Mouse (Mus musculus): ENCODE data around the gene Gm12184. TPM values are rescaled to one million over a fixed set of nuclear protein-coding genes. Genes with fewer than 3 reads are reported as not detected.

Gene Gm12184
- polyA plus RNA-seq, 1 experiment from 2014 or later: 13.6 TPM

DNA sequence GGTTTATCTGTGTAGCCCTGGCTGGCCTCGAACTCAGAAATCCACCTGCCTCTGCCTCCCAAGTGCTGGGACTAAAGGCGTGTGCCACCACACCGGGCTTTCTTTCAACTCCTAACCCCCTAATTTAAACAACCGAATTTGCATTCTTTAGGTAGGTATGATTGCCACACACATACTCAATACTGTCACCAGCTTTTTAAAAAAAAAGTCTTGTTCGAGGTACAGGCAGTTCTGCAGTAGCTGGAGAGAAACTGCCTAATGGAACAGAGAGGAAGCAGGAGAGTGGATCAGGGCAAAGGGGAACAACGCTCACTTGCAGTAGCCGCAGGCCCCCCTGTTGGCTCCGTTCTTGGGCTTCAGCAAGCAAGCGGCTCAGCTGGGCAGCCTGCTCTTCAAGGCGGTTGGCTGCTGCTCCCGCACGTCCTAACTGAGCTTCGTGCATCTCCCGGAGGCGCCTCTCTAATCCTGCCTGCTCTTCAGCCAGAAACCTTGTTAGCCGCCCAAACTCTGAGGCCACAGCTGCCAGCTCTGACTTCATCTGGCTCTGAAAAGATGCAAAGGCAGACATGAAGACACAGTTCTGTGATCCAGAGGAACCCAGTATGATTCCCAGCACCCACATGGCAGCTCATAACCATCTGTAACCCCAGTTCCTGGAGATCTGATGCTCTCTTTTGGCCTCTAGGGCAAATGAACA lies 17.6 kb downstream of the Gm12184 start:
- Histone ChIP-seq H3K36me3 (peaks cover 95% of the 10 kb centered on the region), H3K4me2 (no peak overlapping the region), H3K9ac (replicated peaks) (no peak overlapping the region), H3K4me3 (replicated peaks) (no peak overlapping the region), H3K27me3 (no peaks in the 10 kb centered on the region), H3K9me3 (no peaks in the 10 kb centered on the region), H3K4me1 (replicated peaks) (no peaks in the 10 kb centered on the region), H3K27ac (no peak overlapping the region)
- WGBS: 74% methylated on average over 16 of the region's 16 CpGs
- no peak for ATAC-seq (ENCODE audit: insufficient number of reproducible peaks, insufficient read depth, low FRiP score, low TSS enrichment, low read depth)

DNA sequence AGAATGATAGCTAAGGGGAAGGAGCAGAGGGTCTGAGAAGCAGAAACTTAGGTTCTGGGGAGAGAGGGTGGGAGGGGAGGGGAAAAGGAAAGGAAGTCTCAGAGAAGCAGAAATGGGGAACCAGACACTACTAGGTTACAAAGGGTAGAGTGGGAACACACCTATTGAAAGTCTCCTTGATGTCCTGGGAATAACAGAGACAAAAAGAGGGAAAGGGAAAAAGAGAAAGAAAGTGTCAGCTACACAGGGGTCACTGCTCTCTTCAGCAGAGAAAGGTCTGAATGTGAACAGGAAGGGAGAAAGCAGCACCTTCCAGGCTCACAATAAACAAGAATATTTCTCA lies 18.2 kb downstream of the Gm12184 start:
- H3K4me3 ChIP-seq (replicated peaks): no peak overlapping the region
- H3K36me3 ChIP-seq: peaks cover 97% of the 10 kb centered on the region
- H3K27ac ChIP-seq: 0 out of 2 replicates have a peak overlapping the region, but pooled peaks have one; percentile 45

DNA sequence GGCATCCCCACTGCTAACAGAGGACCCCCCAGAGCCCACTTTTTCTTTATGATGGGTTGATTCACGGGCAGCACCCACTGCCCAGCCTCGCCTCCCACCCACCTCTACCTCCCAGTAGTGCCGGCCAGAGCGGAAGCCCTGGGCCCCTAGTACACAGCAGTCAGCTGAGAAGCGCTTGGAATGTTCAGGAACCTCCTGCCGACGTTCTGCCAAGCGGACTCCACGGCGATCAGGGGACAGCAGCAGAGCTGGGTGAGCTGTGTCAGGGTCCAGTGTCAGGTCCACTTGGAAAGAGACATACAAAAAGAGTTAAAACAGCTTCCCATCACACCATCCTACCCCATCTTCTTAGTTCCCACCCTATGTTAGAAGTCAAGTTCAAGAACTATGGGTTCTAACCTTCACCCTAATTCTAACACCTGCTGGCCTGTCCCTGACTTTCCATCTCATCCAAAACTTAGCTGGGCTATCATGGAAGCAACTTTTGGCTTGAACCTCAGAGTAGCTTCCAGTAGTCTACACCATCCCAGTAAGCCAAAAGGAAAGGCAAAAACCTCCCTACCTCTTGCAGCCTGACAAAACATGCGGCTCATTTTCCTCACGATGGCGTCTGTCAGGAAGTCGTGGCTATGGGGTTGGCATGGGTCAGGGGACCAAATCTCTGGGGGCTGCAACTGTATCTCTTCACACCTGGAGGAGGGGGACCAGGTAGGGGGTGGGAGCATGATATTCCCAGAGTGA lies 18.7 kb downstream of the Gm12184 start:
- Histone ChIP-seq H3K9ac (replicated peaks) (no peak overlapping the region), H3K4me3 (replicated peaks) (no peak overlapping the region), H3K9me3 (no peaks in the 10 kb centered on the region), H3K4me2 (no peak overlapping the region), H3K27me3 (no peaks in the 10 kb centered on the region), H3K27ac (peak overlapping the region; percentile 45; the same call in 1 of the 2 replicates), H3K4me1 (replicated peaks) (0 out of 2 replicates have a peak, but pooled peaks cover 6% of the 10 kb centered on the region), H3K36me3 (peaks cover 98% of the 10 kb centered on the region)
- ATAC-seq (ENCODE audit: insufficient number of reproducible peaks, insufficient read depth, low FRiP score, low TSS enrichment, low read depth): 0 out of 2 replicates have a peak, but pooled peaks have one; percentile 37
- 69% methylated on average over 14 of the region's 14 CpGs for WGBS

More for the DNA sequence above, 18.2 kb downstream of the Gm12184 start:
- no peaks in the 10 kb centered on the region for H3K27me3 ChIP-seq
- no peak for ATAC-seq (ENCODE audit: insufficient number of reproducible peaks, insufficient read depth, low FRiP score, low TSS enrichment, low read depth)
- H3K9me3 ChIP-seq: no peaks in the 10 kb centered on the region
- H3K4me2 ChIP-seq: no peak overlapping the region
- 0 out of 2 replicates have a peak, but pooled peaks cover under 1% of the 10 kb centered on the region for H3K4me1 ChIP-seq (replicated peaks)
- H3K9ac ChIP-seq (replicated peaks): no peak overlapping the region

DNA sequence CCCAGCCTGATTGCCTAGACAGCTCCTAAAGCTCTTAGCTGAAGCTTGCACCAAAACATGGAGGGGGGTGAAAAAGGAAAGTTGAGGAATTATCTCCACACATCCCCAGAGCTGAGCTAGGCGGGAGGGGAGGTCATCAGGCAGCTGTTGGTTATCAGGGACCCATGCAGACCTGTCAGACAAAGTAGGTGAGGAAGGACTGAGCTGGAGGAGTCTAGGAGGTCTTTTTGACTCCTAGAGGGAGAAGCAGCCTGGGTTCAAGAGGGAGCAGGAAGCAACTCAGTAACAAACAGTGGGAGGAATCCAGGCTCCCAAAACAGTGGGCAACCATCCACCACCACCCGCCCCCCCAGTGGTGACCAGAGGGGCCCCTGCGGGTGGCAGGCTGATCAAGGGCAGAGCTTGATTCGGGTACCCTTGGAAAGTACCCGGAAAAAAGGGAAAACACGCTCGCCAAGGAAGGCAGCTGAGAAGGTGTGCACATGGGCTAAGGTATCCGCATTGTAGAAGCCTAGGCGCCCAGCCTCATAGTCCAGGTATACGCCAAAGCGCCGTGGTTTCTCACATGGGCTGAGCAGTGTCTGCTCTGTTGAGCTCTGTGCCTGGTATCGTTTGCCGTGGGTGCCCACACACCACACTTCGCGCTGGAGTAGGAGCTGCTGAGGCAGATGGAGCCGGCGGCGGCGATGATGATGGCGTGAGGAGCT lies 19.4 kb downstream of the Gm12184 start:
- peaks cover 99% of the 10 kb centered on the region for H3K36me3 ChIP-seq
- no peaks in the 10 kb centered on the region for H3K9me3 ChIP-seq
- peak; percentile 75 for ATAC-seq (ENCODE audit: insufficient number of reproducible peaks, insufficient read depth, low FRiP score, low TSS enrichment, low read depth)
- H3K4me2 ChIP-seq: no peak overlapping the region
- peak overlapping the region; percentile 23; the same call in 1 of the 2 replicates for H3K27ac ChIP-seq
- whole genome bisulfite sequencing: 59% methylated on average over 21 of the region's 21 CpGs
- H3K27me3 ChIP-seq: no peaks in the 10 kb centered on the region
- no peak overlapping the region for H3K9ac ChIP-seq (replicated peaks)
- H3K4me3 ChIP-seq (replicated peaks): no peak overlapping the region
- H3K4me1 ChIP-seq (replicated peaks): peaks cover 12% of the 10 kb centered on the region

DNA sequence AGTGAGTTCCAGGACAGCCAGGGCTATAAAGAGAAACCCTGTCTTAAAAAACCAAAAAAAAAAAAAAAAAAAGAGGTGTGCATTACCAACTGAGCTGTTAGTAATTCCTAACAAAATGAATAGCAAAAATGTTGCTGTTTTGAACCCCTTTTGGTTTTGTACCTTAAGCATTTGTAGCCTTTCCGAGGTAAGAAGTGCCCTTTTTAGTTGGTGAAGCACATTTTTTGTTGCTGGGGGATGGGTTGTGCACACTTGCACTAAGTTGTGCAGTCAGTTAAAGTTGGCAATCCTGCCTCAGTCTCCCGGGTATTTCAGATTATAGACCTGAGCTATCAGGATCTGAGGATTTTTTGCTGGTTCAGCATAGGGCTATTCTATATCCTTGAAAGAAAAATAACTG lies 21.5 kb downstream of the Gm12184 start:
- H3K4me1 ChIP-seq (replicated peaks): peaks cover 22% of the 10 kb centered on the region
- ATAC-seq (ENCODE audit: insufficient number of reproducible peaks, insufficient read depth, low FRiP score, low TSS enrichment, low read depth): no peak
- H3K9me3 ChIP-seq: no peaks in the 10 kb centered on the region
- 93% methylated on average over 2 of the region's 2 CpGs for WGBS
- no peak overlapping the region for H3K27ac ChIP-seq
- H3K36me3 ChIP-seq: peaks cover 86% of the 10 kb centered on the region
- no peaks in the 10 kb centered on the region for H3K27me3 ChIP-seq
- H3K4me2 ChIP-seq: no peak overlapping the region
- H3K9ac ChIP-seq (replicated peaks): no peak overlapping the region
- H3K4me3 ChIP-seq (replicated peaks): no peak overlapping the region

DNA sequence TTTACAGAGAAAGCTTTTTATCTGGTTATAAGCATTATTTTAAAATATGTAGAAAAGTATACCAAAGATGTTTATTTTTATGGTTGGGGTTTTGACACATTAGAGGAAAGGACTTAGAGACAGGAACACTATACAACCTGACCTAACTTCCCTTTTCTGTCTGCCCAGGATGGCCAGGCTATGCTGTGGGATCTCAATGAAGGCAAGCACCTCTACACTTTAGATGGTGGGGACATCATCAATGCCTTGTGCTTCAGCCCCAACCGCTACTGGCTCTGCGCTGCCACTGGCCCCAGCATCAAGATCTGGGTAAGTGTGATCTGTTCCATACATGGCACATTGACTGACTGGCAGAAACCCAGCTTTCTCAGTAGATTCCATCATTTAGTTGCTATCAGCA lies 22.5 kb downstream of the Gm12184 start:
- Histone ChIP-seq H3K4me3 (replicated peaks) (no peak overlapping the region), H3K9ac (replicated peaks) (no peak overlapping the region), H3K4me2 (no peak overlapping the region), H3K4me1 (replicated peaks) (peaks cover 22% of the 10 kb centered on the region), H3K36me3 (peaks cover 78% of the 10 kb centered on the region), H3K27ac (no peak overlapping the region), H3K9me3 (no peaks in the 10 kb centered on the region), H3K27me3 (no peaks in the 10 kb centered on the region)
- 98% methylated on average over 2 of the region's 2 CpGs for WGBS
- ATAC-seq (ENCODE audit: insufficient number of reproducible peaks, insufficient read depth, low FRiP score, low TSS enrichment, low read depth): no peak

DNA sequence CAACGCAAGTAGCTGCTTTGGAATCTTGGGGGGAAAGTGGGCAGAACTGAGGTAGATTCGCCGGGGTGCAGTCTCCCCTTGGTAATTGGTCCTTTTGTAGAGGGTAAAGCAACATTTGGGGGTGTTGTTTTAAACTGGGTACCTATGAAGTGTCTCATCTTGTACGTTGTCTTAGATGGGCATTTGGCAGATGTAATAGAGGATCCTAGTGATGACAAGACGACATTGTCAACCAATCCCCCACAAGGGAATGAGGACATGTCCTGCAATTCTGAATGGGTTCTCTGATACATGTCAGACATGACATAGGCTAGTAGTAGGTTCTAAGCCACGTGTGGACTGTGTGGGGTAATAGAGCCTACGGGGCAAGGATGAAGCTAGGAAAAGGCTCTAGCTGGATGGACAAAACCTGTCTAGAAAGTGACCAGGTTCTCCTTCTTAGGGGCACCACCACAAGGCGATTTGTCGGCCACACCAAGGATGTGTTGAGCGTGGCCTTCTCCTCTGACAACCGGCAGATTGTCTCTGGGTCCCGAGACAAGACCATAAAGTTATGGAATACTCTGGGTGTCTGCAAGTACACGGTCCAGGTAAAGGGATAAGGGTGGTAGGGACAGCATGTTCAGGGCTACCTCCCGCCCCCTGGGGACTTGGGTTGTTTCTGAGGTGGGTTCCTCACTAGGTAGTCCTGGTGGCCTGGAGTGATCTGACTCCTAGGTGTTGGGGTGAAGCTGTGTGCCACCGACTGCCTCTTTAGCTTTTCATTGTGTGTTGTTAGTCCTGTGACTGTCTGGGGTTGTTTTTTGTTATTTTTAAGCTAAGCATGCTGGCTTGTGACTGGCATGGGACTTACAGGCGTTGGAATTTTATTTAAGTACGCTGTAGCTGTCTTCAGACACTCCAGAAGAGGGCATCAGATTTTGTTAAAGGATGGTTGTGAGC lies 24.4 kb downstream of the Gm12184 start:
- ATAC-seq (ENCODE audit: insufficient number of reproducible peaks, insufficient read depth, low FRiP score, low TSS enrichment, low read depth): no peak
- Histone ChIP-seq H3K36me3 (peaks cover 59% of the 10 kb centered on the region), H3K9me3 (no peaks in the 10 kb centered on the region), H3K4me2 (peak overlapping the region; percentile 91), H3K27me3 (no peaks in the 10 kb centered on the region), H3K27ac (no peak overlapping the region), H3K4me1 (replicated peaks) (peaks cover 28% of the 10 kb centered on the region), H3K9ac (replicated peaks) (peak overlapping the region; percentile 83), H3K4me3 (replicated peaks) (peak overlapping the region; percentile 61)
- WGBS: 78% methylated on average over 17 of the region's 17 CpGs

DNA sequence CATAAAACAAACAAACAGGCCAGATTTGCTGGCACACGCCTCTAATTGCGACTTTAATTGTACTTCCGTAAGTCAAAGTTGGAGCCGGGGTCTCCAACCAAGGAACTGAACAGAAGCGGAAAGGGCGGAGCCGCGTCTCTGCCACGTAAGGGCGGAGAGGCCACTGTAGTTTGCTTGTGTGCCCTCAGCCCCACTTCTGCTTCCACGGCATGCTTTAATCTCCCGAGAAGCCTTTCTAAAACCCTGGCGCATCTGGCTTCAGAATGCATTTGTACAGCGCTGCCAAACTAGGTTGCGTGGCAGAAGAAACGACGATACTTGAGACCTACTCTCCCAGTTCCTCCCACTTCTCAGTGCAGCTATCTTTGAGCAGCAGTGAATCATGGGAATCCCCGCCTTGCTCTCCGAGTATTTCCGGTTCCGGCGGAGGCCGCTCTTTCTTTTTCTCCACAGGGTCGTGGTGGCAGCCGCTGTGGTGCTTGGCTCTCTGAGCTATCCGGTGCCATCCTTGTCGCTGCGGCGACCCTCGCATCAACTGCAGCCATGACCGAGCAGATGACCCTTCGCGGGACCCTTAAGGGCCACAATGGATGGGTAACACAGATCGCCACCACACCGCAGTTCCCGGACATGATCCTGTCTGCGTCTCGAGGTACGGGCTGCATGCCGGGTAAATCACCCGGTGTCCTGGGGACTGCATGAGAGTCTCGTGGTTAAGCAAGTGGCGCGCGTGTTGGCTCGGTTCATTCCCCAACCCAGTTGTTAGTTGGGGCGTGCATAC lies 26.3 kb downstream of the Gm12184 start, which contains the start of gene Rack1:
Gene Rack1 (plus strand): TSS at position 412 of the 781 bp plus-strand sequence.
- Histone ChIP-seq H3K4me2 (peak within 1 kb of the TSS; percentile 91), H3K9ac (replicated peaks) (peak within 1 kb of the TSS; percentile 83), H3K4me1 (replicated peaks) (peaks cover 28% of the 10 kb centered on the region), H3K9me3 (no peaks in the 10 kb centered on the region), H3K4me3 (replicated peaks) (peak within 1 kb of the TSS; percentile 61), H3K27me3 (no peaks in the 10 kb centered on the region), H3K36me3 (peaks cover 39% of the 10 kb centered on the region), H3K27ac (peak within 1 kb of the TSS; percentile 90)
- under 1% methylated on average over 47 of the region's 47 CpGs for WGBS
- ATAC-seq (ENCODE audit: insufficient number of reproducible peaks, insufficient read depth, low FRiP score, low TSS enrichment, low read depth): peak; percentile 77

DNA sequence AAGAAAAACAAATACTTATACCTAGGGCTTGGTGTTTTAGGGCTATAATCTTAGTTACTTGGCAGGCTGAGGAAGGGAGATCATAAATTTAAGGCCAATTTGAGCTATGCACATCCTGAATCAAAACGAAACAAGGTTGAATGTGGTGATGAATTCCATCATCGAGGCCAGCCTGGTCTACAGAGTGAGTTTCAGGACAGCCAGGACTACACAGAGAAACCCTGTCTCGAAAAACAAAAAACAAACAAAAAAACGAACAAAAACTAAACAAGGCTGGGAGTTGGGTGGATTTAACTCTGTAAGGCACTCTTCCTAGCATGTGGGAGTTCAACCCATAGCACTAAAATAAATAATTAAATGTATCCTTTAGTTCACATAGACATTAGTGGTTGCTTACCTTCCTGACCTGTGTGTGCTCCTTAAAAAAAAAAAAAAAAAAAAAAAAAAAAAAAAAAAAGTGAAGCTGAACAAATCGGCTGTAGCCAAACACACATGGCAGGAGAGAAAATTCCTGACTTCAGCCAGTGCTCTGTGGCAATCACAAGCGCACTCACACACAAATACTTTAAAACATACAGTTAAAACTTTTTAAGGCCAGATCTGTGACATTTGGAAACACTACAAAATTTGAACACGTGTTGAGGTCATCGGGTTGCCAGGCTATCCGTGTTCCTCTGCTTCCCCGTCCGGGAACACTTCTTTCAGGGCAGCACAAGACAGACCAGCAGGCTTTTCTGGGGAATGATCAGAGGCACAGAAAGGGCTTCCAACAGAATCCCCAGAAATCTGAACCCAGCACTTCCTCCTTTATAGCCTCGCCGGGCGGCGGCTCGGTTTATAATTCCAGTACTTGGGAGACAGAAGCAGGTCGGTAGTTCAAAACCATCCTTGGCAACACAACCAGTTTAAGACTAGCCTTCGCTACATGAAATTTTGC lies 27.2 kb downstream of the Gm12184 start:
- Histone ChIP-seq H3K36me3 (peaks cover 30% of the 10 kb centered on the region), H3K9ac (replicated peaks) (peak overlapping the region; percentile 83), H3K4me2 (peak overlapping the region; percentile 91), H3K27me3 (no peaks in the 10 kb centered on the region), H3K27ac (peak overlapping the region; percentile 90), H3K9me3 (no peaks in the 10 kb centered on the region), H3K4me1 (replicated peaks) (peaks cover 28% of the 10 kb centered on the region), H3K4me3 (replicated peaks) (peak overlapping the region; percentile 61)
- WGBS: 8% methylated on average over 18 of the region's 18 CpGs
- ATAC-seq (ENCODE audit: insufficient number of reproducible peaks, insufficient read depth, low FRiP score, low TSS enrichment, low read depth): peak; percentile 7; the same call in 1 of the 2 replicates
